In genomic region chr13:23465600-23466109, GRCm38 (mm10) we compare ENCODE assay signal across 9 mouse cellular contexts. TPM values are rescaled to one million over a fixed set of nuclear protein-coding genes. Genes with fewer than 3 reads are reported as not detected.
DNase-seq lines count a peak whose midpoint lies in the region; ATAC-seq and TF ChIP-seq lines count a peak whose summit lies in the region.
"Had no signal": no experiment of that assay in that cellular context is flagged by ENCODE, and none has a peak within 500 bp of the region (broad histone marks: within the 10 kb centered on the region; RNA-seq: fewer than 3 reads in every experiment).

Gene Btn1a1 (minus strand): TSS chr13:23465901.

- no peaks in the 10 kb centered on the region for H3K4me1 ChIP-seq in lung, embryonic 14.5 days (ENCODE audit: insufficient read depth)
- peaks cover 18% of the 10 kb centered on the region for H3K4me1 ChIP-seq in hindbrain, embryonic 14.5 days (replicated peaks; ENCODE audit: control insufficient read depth, insufficient read depth, low read length)
- H3K4me1 ChIP-seq in midbrain, embryonic 11.5 days (ENCODE audit: control insufficient read depth, insufficient read depth, low read length), result peaks cover 7% of the 10 kb centered on the region; the same call in 1 of the 2 replicates

- H3K4me3 ChIP-seq in lung, embryonic 14.5 days (ENCODE audit: low read depth, low read length), result peak within 1 kb of the TSS; percentile 55
- peak within 1 kb of the TSS; percentile 55 for H3K4me3 ChIP-seq in hindbrain, embryonic 14.5 days (replicated peaks; ENCODE audit: low read length)
- H3K4me3 ChIP-seq in midbrain, embryonic 11.5 days (ENCODE audit: low read depth, low read length), result peak within 1 kb of the TSS; percentile 50

- no peaks in the 10 kb centered on the region for H3K36me3 ChIP-seq in lung, embryonic 14.5 days (ENCODE audit: insufficient read depth)
- no peaks in the 10 kb centered on the region for H3K36me3 ChIP-seq in hindbrain, embryonic 14.5 days (replicated peaks; ENCODE audit: control insufficient read depth, insufficient read depth)
- H3K36me3 ChIP-seq in midbrain, embryonic 11.5 days (ENCODE audit: control insufficient read depth, insufficient read depth, low read length), result no peaks in the 10 kb centered on the region

- TF ChIP-seq CTCF in lung, embryonic 14.5 days (IDR thresholded peaks at IDR 0.05; ENCODE audit: low read depth), result peak; percentile 17; the same call in 1 of the 2 replicates

- ATAC-seq in lung, embryonic 14.5 days (ENCODE audit: insufficient read depth), result no peak
- ATAC-seq in hindbrain, embryonic 14.5 days (ENCODE audit: low FRiP score), result no peak
- ATAC-seq in midbrain, embryonic 11.5 days (ENCODE audit: low FRiP score), result no peak
- no peak for ATAC-seq in frontal cortex, adult (ENCODE audit: low TSS enrichment)

- 3% methylated on average over 7 of the region's 7 CpGs for WGBS in lung, embryonic 14.5 days
- WGBS in hindbrain, embryonic 14.5 days, result 0% methylated on average over 7 of the region's 7 CpGs
- WGBS in midbrain, embryonic 11.5 days, result 5% methylated on average over 7 of the region's 7 CpGs

- H3K27ac ChIP-seq in lung, embryonic 14.5 days (ENCODE audit: low read depth), result no peak within 1 kb of the TSS
- H3K27ac ChIP-seq in hindbrain, embryonic 14.5 days, result no peak within 1 kb of the TSS
- H3K27ac ChIP-seq in midbrain, embryonic 11.5 days (ENCODE audit: low read depth, low read length), result no peak within 1 kb of the TSS

- H3K9ac ChIP-seq in lung, embryonic 14.5 days, result peak within 1 kb of the TSS; percentile 58
- H3K9ac ChIP-seq in hindbrain, embryonic 14.5 days, result peak within 1 kb of the TSS; percentile 60
- peak within 1 kb of the TSS; percentile 57 for H3K9ac ChIP-seq in midbrain, embryonic 11.5 days (ENCODE audit: low read length)

- no peaks in the 10 kb centered on the region for H3K27me3 ChIP-seq in lung, embryonic 14.5 days (ENCODE audit: insufficient read depth, low read length)
- peaks cover 14% of the 10 kb centered on the region for H3K27me3 ChIP-seq in hindbrain, embryonic 14.5 days (ENCODE audit: control insufficient read depth, insufficient read depth, low read length)
- peaks cover 3% of the 10 kb centered on the region; the same call in 1 of the 2 replicates for H3K27me3 ChIP-seq in midbrain, embryonic 11.5 days (ENCODE audit: control insufficient read depth, insufficient read depth, low read length)

- DNase-seq in lung, embryonic 14.5 days, result peak; percentile 25
- DNase-seq in lung, postnatal 14 days, result no peak
- DNase-seq in c-Kit-positive CD71-positive TER-119-negative erythroid progenitor cells, embryonic 14.5 days (ENCODE audit: low read depth), result peak; percentile 58
- DNase-seq in hindbrain, embryonic 14.5 days (ENCODE audit: low spot score), result no peak
- DNase-seq in midbrain, embryonic 11.5 days (ENCODE audit: low spot score, missing footprints), result peak; percentile 92
- DNase-seq in cerebellum, adult 11-12 months, result no peak
- no peak for DNase-seq in adrenal gland, postnatal 4 days (ENCODE audit: low spot score in 2 of 2)

- H3K4me2 ChIP-seq in lung, embryonic 14.5 days, result peak within 1 kb of the TSS; percentile 95
- peak within 1 kb of the TSS; percentile 79 for H3K4me2 ChIP-seq in hindbrain, embryonic 14.5 days (replicated peaks)
- peak within 1 kb of the TSS; percentile 78 for H3K4me2 ChIP-seq in midbrain, embryonic 11.5 days

- H3K9me3 ChIP-seq in lung, embryonic 14.5 days (ENCODE audit: low read depth, low read length), result no peaks in the 10 kb centered on the region
- H3K9me3 ChIP-seq in hindbrain, embryonic 14.5 days (ENCODE audit: control insufficient read depth, low read length), result no peaks in the 10 kb centered on the region
- H3K9me3 ChIP-seq in midbrain, embryonic 11.5 days (ENCODE audit: control insufficient read depth, low read length), result no peaks in the 10 kb centered on the region

RNA-seq across cellular contexts. Expression of gene Btn1a1, which starts in this region (rescaled TPM):
- 0.07 and 0.18 TPM in 2 replicates for polyA plus RNA-seq in lung, embryonic 14.5 days (2014; fragmentation: Nextera tagmentation; extraction: Ambion mirVana)
- 0.05 TPM in 1 of 2 replicates, not detected in the other for polyA plus RNA-seq in hindbrain, embryonic 14.5 days (2014; fragmentation: Nextera tagmentation; extraction: Ambion mirVana)
- polyA plus RNA-seq in midbrain, embryonic 11.5 days (2014; fragmentation: Nextera tagmentation; extraction: Ambion mirVana), result not detected in 2 replicates
- total RNA-seq in adrenal gland, postnatal 4 days (2021), result under 1 TPM; 0.20 to 0.87 TPM
- total RNA-seq: heart, postnatal 10 days had no signal

Comparison
In these comparisons a context has a peak if more than half of its experiments do, and no peak if none do; other contexts are left out.
1. Peak in DNase-seq, H3K4me3 ChIP-seq, H3K9ac ChIP-seq and H3K4me2 ChIP-seq in lung, embryonic 14.5 days; RNA of the gene not detected or under 1 TPM.
2. Peak in DNase-seq, H3K4me3 ChIP-seq, H3K9ac ChIP-seq and H3K4me2 ChIP-seq in midbrain, embryonic 11.5 days; RNA of the gene not detected or under 1 TPM.